Mouse (Mus musculus) retina, postnatal 1 day (tissue): ENCODE measurements at regions not wholly inside any gene's neighbourhood (a gene's known extent, or its start where the extent isn't known, plus 50 kb on each side); places are given as distances from the start of the nearest gene placed in this dataset.

ENCODE experiments used
- DNase-seq: peaks from one replicate; pipeline ENCODE4 v3.0.0-alpha.2; 2012

DNA sequence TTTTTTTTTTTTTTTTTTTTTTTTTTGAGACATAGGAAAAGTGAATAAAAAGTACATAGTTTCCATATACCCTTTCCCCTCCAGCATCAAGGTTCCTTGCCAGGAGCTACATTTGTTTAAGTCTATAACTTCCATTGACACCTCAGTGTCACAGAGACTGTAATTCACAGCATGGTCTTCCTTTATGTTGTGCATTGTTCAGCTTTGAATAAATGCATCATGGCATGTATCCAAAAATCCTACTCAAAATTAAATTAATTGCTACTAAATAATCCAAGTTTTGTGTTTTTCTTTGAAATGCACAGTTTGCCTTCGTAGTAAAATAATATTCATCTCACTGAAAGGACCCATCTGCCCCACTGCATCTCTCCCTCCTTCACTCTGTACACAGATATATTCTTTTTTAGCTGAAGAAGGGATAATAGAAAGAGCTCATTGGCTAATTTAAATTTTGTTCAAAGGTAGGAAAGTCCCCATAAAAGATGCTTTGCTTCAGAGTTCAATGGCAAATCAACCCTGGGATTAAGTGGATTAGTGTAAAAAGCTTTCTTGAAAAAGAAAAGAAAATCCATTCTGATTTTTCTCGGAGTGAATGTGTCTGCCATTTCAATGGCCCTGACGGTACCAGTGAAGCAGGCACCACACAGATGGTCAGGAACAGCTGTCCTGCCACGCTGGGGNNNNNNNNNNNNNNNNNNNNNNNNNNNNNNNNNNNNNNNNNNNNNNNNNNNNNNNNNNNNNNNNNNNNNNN is 301.3 kb upstream of the Marcks start:
- peak; percentile 30 for DNase-seq

GRCm38 (mm10) chr10:37438312-37438711 is 299.6 kb upstream of the Marcks start:
- DNase-seq, result no peak

- no peak for DNase-seq
These were observed 298.1 kb upstream of the Marcks start for GRCm38 (mm10) chr10:37436849-37437248.

DNA sequence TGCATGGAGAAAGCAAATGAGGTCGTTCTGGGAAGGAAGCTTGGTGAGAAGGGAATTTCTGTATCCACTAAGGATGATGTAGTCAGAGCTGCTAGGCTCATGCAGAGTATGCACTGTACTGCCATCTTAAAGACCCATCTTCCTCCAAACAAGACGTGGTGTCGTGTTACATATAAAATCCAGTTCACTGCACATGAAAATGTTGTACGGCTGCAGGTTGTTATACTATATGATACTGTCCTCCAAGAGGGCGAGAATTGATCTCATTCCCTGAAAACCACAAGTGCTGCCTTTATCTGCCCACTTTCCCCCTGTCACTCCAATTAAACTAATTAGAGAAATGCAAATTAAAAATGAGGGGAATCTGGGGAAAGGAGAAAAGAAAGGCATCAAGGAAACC is 295.5 kb upstream of the Marcks start:
- DNase-seq, result peak; percentile 55

DNA sequence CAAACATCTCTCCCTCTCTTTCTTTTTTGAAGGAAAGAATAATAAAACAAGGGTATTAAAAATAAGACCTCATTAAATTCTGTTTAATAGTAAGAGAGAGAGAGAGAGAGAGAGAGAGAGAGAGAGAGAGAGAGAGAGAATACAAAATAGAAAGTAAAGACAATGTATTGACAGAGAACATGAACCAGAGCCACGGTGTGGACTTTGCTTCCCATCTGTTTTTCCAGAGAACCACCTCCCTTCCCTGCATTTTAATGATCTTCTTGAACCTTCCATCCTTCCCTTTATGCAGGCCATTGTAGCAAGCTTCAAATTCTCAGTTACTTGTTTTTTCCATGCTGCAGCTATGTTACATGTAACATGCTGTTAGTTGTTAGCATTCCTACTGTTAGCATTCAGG is 284.3 kb upstream of the Marcks start:
- no peak for DNase-seq

GRCm38 (mm10) chr10:37422612-37423011 is 283.9 kb upstream of the Marcks start:
- DNase-seq, result no peak

DNA sequence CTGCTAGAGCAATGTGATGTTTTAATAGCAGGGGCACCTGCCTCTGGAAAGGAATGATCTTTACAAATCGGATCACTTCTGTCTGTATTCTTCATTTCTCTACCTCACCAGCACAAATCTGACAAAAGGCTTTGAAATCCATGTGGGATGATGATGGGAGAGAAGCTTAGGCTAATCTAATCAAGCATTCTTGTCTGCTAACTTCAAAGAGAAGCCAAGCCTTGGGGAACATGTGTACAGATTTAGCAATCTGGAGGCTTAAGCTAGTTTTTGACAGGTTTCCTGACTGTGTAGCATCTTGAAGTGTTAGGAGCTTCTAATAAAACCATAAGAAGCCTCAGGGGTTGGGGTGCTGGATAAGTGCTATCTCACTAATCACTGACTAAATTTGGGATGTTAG is 277.6 kb upstream of the Marcks start:
- DNase-seq, result peak; percentile 59

- no peak for DNase-seq
These were observed 273.7 kb upstream of the Marcks start for GRCm38 (mm10) chr10:37412401-37412800.

DNA sequence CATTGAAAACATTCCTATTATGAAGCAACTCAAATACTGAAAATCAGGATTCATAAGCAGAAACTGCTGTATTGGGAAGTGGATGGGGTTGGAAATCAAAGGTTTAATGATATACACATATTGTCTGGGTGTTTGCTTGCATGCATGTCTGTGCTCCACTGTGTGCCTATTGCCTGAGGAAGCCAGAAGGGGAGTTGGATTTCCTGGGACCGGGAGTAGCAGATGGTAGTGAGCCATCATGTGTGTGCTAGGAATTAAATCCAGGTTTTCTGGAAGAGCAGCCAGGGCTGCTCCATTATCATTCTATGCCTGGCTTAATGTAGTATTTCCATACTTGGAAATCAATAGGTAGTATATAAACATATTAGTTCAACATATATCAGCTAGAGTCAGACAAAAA is 271.0 kb upstream of the Marcks start:
- no peak for DNase-seq

DNA sequence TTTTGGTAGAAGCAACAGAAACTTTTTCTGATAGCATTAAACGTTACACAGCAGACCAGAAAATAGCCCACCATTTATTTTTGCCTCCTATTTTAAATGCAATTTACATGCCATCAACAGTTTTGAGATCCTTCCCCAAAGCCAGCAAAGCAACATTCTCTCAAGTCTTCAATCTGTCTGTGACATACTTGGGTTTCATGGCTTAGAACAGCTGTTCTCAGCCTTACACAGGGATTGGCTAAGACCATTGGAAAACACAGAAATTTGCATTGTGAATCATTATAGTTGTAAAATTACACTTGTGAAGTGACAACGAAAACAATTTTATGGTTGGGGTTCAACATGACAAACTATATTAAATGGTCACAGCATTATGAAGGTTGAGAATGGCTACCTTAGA is 268.8 kb upstream of the Marcks start:
- DNase-seq, result no peak

GRCm38 (mm10) chr10:37404933-37405332 is 266.2 kb upstream of the Marcks start:
- DNase-seq, result no peak

DNA sequence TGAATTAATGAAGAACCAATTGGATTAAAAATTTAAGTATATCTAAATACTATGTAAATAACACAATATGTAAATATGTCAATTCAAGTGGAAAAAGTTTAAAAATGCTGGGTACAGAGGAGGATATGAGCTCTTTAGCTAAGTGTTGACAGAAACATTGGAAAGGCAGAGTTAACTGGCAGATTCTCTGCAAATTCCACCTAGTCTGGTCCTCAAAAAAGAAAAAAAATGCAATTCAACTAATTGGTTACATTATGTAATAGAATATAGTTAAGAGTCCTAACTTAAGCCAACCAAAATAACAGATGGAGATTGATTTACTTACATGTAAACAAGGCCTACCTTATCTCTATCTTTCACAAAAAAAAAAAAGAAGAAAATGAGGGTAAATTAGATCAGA is 265.7 kb upstream of the Marcks start:
- DNase-seq, result no peak

DNA sequence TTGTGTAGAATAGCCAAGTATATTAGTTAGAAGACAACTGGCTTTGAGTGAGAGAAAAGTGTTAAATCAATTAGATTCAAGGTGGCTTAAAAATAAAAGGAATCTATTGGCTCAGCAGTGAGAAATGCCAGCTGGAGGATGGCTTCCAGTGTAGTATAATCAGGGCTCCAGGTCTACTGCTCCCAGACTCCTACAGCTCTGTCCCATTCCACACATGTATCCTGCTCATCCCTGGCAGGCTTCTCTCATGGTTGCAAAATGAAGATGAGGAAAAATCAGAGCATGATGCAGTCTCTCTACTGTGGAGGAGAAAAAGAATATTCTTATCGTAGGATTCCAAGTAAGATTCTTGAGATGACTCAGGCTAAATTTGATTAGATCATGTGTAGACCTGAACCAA is 263.7 kb upstream of the Marcks start:
- no peak for DNase-seq

- DNase-seq, result peak; percentile 21
These were observed 262.3 kb upstream of the Marcks start for GRCm38 (mm10) chr10:37400991-37401390.

DNA sequence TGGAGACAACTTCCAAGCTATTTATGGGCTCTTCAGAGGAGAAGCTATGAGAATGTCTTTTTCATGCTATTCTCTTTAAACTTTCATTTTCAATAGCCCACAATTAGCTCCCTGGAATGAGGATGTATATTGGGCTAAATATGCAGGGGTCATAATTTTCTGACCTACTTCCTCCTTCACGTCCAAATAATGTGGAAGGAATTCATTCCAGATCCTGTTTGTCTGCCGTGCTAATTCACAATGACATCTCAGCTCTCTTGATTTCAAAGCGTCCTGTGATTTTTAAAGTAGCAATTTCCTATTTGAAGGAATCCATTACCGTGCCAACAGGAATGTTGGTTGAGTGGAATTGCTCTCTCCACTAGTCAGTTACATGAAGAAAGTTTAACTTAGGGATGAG is 261.7 kb upstream of the Marcks start:
- DNase-seq, result peak; percentile 61

- DNase-seq, result peak; percentile 96
These were observed 258.7 kb upstream of the Marcks start for GRCm38 (mm10) chr10:37397271-37397991.

DNA sequence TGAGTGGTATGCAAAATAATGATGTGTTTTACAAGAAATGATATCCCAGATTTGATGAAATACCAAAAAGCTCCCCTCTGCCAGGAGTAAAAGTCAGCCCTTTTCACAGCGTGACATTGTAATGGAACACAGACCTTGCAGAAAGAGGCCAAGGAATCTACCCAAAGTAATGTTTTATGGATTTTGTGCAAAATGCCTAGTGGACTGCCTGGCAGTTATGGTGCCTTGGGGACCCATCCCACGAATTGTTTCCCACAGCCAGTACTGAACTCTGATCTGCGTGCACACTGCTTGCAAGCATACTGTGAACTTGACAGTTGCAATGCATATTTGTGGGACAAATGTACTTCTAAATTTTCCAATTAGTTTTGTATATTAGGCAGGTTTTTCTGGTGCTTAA is 251.3 kb upstream of the Marcks start:
- no peak for DNase-seq

DNA sequence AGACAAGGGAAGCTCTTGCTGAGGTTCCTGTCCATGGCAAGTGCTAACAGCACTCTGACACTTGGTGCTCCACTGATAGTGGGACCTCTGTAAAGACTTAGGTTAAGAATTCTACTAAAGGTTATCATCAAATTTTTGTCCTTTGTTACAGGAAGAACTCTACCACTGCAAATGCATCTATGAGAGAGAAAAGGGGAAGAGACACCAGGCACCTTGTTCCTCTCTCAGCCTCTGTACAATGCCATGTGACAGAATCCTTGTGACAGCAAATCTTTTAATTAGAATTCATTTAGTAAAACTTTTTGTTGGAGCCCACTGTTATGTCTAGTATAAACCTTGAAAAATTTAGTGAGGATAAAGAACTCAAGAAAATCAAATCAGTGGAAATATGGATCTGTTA is 247.5 kb upstream of the Marcks start:
- DNase-seq, result no peak

DNA sequence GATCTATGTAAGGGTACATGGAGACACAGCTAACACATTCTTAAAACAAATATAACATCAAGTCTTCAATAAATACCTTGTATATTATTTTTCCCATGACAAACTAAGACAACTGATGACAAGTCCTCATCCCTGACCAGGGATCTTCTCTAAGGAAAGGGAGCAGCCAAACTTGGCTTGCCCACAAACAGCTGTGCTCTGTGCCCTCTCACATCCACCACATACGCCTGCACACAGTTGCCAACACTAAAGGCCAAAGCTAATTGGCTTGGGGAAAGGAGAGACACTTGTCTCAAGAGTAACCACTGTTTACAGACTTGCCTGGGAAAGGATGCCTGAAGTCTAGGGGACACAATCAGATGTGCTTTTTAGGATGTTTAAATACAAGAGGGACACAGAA is 241.3 kb upstream of the Marcks start:
- DNase-seq, result no peak

DNA sequence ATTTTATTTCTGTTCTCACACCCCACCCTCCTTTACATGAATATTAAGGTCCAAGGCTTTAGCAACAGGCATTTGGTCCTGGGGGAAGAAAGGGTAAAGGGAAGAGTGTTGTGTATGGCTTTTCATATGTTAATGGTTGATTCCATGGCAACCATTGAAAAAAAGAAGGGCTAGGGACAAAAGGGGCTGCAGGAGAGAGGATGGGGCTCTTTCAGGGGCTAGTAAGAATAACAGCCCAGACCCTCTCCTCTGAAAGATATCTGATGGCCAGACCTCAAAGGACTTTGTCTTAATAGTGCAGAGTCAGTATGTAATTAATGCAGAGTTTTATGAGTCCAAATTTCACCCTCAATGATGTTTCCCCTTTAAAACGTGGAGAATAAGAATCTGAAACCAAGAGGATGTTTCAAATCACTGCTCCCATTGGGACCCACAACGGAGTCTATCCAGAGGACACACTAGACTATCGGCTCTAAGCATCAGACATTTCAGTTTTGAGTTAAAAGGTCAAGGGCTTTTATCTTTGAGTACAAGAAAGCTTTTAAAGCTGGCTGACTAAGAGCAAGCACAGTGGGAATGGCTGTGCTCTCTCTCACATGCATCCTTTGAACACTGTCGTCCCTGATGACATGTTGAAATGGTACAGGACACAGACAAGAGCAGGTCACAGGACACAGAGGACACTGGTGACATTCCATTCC is 239.4 kb upstream of the Marcks start:
- no peak for DNase-seq

- no peak for DNase-seq
These were observed 238.7 kb upstream of the Marcks start for GRCm38 (mm10) chr10:37377258-37378001.

DNA sequence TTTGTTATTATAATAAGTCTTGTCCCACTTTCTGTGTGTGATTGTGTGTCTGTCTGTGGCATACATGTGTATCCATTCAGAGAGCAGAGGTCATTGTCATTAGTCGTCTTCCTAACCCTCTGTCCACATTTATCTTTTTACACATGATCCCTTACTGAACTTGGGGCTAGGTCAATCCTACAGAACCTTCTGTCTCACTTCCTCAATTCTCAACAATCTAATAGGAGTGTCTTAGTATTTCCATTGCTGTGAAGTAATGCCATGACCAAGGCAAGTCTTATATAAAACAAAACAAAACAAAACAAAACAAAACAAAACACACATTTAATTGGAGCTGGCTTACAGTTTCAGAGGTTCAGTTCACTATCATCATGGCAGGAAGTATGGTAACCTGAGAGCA is 237.5 kb upstream of the Marcks start:
- DNase-seq, result no peak

DNA sequence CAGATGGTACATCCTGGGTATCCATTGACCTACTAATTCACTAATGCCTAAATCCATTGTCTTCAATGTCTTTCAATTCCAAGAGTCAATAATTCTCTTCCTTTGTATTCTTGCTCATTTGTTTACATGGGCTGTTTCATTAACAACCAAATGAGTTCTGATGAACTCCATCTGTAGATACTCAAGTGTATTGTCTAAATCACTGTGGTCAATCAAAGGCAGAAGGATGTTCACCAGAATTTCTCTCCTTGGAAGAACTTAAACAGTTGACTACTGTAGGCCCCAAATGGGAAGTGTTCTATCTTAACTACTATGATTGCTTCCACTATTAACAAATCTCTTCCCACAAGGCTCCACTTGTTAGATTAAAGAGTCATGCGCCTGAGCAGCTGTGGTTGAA is 236.9 kb upstream of the Marcks start:
- DNase-seq, result no peak
